Mouse (Mus musculus): ENCODE results near the gene Mpv17.

Gene Mpv17

GRCm38 (mm10) chr5:31108000-31108490, 46.0 kb downstream of the Mpv17 start, which contains the start of gene Slc30a3:
Gene Slc30a3, minus strand, starts transcription at chr5:31108237.
- DNase-seq (ENCODE audit: low spot score in 2 of 2) = no peak

GRCm38 (mm10) chr5:31105814-31106335, 48.2 kb downstream of the Mpv17 start, which contains the start of gene Dnajc5g:
Gene Dnajc5g, plus strand, starts transcription at chr5:31106285.
- no peak for DNase-seq (ENCODE audit: low spot score in 2 of 2)

- no peak for DNase-seq (ENCODE audit: low spot score in 2 of 2)
Observed at GRCm38 (mm10) chr5:31095711-31096480, 58.2 kb downstream of the Mpv17 start.

- peak; percentile 56 to 60 for DNase-seq (ENCODE audit: low spot score in 2 of 2)
Observed at GRCm38 (mm10) chr5:31094799-31095691, 59.0 kb downstream of the Mpv17 start.

- peak in 1 of 2 experiments; percentile 39 for DNase-seq (ENCODE audit: low spot score in 2 of 2)
Observed at GRCm38 (mm10) chr5:31094100-31094798, 59.8 kb downstream of the Mpv17 start.

- peak; percentile 75 to 83 for DNase-seq (ENCODE audit: low spot score in 2 of 2)
Observed at GRCm38 (mm10) chr5:31093151-31094041, 60.7 kb downstream of the Mpv17 start.

GRCm38 (mm10) chr5:31092231-31092975, 61.6 kb downstream of the Mpv17 start:
- peak; percentile 74 to 76 for DNase-seq (ENCODE audit: low spot score in 2 of 2)
